In genomic region chr2:71786060-71786459, GRCm38 (mm10) we compare ENCODE assay signal across 9 mouse cellular contexts. TPM values are rescaled to one million over a fixed set of nuclear protein-coding genes. Genes with fewer than 3 reads are reported as not detected.
DNase-seq lines count a peak whose midpoint lies in the region; ATAC-seq and TF ChIP-seq lines count a peak whose summit lies in the region.
"Had no signal": no experiment of that assay in that cellular context is flagged by ENCODE, and none has a peak within 500 bp of the region (broad histone marks: within the 10 kb centered on the region; RNA-seq: fewer than 3 reads in every experiment).

No protein-coding gene starts in this region.

- intact Hi-C loops in gastrocnemius, adult 2 months (cut with DNase I), result no loop called here
- intact Hi-C loops in gastrocnemius, postnatal 14 days (cut with DNase I; ENCODE audit: low total_unique reads), result no loop called here

- H3K27ac ChIP-seq in gastrocnemius, adult 2 months, result no peak overlapping the region; the same call in 1 of the 2 replicates
- H3K27ac ChIP-seq in lung, embryonic 15.5 days, result no peak overlapping the region
- H3K27ac ChIP-seq in lung, postnatal 0 days (ENCODE audit: low read length), result no peak overlapping the region

- TF ChIP-seq EP300 in lung, postnatal 0 days (IDR thresholded peaks at IDR 0.05), result no peak

- peak overlapping the region; percentile 93; the same call in 1 of the 2 replicates for H3K4me2 ChIP-seq in lung, embryonic 15.5 days
- H3K4me2 ChIP-seq in lung, postnatal 0 days (replicated peaks; ENCODE audit: low read depth, low read length), result no peak overlapping the region; the same call in 1 of the 2 replicates

- H3K9ac ChIP-seq in lung, embryonic 15.5 days, result no peak overlapping the region
- no peak overlapping the region for H3K9ac ChIP-seq in lung, postnatal 0 days (replicated peaks; ENCODE audit: low read depth)

- 21% methylated on average over 5 of the region's 5 CpGs for WGBS in lung, embryonic 15.5 days
- 25% methylated on average over 5 of the region's 5 CpGs for WGBS in lung, postnatal 0 days

- peak overlapping the region; percentile 74; the same call in 1 of the 2 replicates for H3K4me3 ChIP-seq in gastrocnemius, adult 2 months
- no peak overlapping the region for H3K4me3 ChIP-seq in lung, embryonic 15.5 days
- no peak overlapping the region for H3K4me3 ChIP-seq in lung, postnatal 0 days (ENCODE audit: low read depth, low read length)

- peaks cover 6% of the 10 kb centered on the region for H3K4me1 ChIP-seq in lung, embryonic 15.5 days
- no peaks in the 10 kb centered on the region; the same call in 1 of the 2 replicates for H3K4me1 ChIP-seq in lung, postnatal 0 days (ENCODE audit: insufficient read depth, low read depth, low read length)

- H3K27me3 ChIP-seq in lung, embryonic 15.5 days, result peaks cover 9% of the 10 kb centered on the region; the same call in 1 of the 2 replicates
- no peaks in the 10 kb centered on the region for H3K27me3 ChIP-seq in lung, postnatal 0 days (replicated peaks; ENCODE audit: insufficient read depth, low read length)

- no peak for TF ChIP-seq CTCF in gastrocnemius, adult 2 months (IDR thresholded peaks at IDR 0.05)
- TF ChIP-seq CTCF in lung, postnatal 0 days (IDR thresholded peaks at IDR 0.05), result no peak

- DNase-seq in gastrocnemius, adult 2 months, result no peak
- DNase-seq in gastrocnemius, postnatal 14 days, result no peak
- no peak for DNase-seq in lung, postnatal 0 days (ENCODE audit: low spot score)
- DNase-seq in c-Kit-positive CD71-positive TER-119-positive erythroid progenitor cells, embryonic 14.5 days (ENCODE audit: low spot score), result peak; percentile 24
- DNase-seq in embryo, embryonic 11 days, result no peak
- no peak for DNase-seq in left cerebral cortex, adult 18-20 months (ENCODE audit: low spot score in 2 of 2)

- no peak for ATAC-seq in lung, embryonic 15.5 days (ENCODE audit: borderline replicate concordance, extremely low read depth, low FRiP score, low TSS enrichment)
- ATAC-seq in lung, postnatal 0 days, result no peak
- peak; percentile 48; the same call in 1 of the 2 replicates for ATAC-seq in megakaryocyte-erythroid progenitor cell, adult 5-6 weeks (replicated peaks; ENCODE audit: low FRiP score, low TSS enrichment, poor library complexity, severe bottlenecking)

- no peaks in the 10 kb centered on the region for H3K36me3 ChIP-seq in lung, embryonic 15.5 days
- no peaks in the 10 kb centered on the region for H3K36me3 ChIP-seq in lung, postnatal 0 days (ENCODE audit: insufficient read depth, low read length)
- H3K36me3 ChIP-seq: G1E had no signal

- no peaks in the 10 kb centered on the region for H3K9me3 ChIP-seq in lung, embryonic 15.5 days
- H3K9me3 ChIP-seq in lung, postnatal 0 days (ENCODE audit: low read length), result no peaks in the 10 kb centered on the region
- H3K9me3 ChIP-seq: G1E had no signal

RNA-seq across cellular contexts. Expression of gene Itga6, which starts 40.6 kb away (rescaled TPM):
- 10 to 100 TPM; 13.1 to 21.8 TPM for total RNA-seq in gastrocnemius, adult 2 months (2021)
- 10 to 100 TPM; 33.2 to 40.0 TPM for total RNA-seq in gastrocnemius, postnatal 14 days (2021)
- 77.1 and 81.4 TPM in 2 replicates for polyA plus RNA-seq in lung, embryonic 15.5 days (2015; fragmentation: Nextera tagmentation; extraction: Ambion mirVana)
- 78.2 and 79.1 TPM in 2 replicates for polyA plus RNA-seq in lung, postnatal 0 days (2015; fragmentation: Nextera tagmentation; extraction: Ambion mirVana)
- total RNA-seq in megakaryocyte-erythroid progenitor cell, adult 5-6 weeks (2014; fragmentation: Nextera tagmentation), result 20.3 and 21.2 TPM in 2 replicates
- 30.4 and 45.3 TPM in 2 replicates for total RNA-seq in megakaryocyte-erythroid progenitor cell, adult 5-6 weeks (2017)
- total RNA-seq in left cerebral cortex, adult 18-20 months (2021), result 10 to 100 TPM; 24.9 to 25.2 TPM
